In genomic region chr1:43137334-43137733, GRCm38 (mm10) we compare ENCODE assay signal across 20 mouse cellular contexts. TPM values are rescaled to one million over a fixed set of nuclear protein-coding genes. Genes with fewer than 3 reads are reported as not detected.
DNase-seq lines count a peak whose midpoint lies in the region; ATAC-seq lines count a peak whose summit lies in the region.
"Had no signal": no experiment of that assay in that cellular context is flagged by ENCODE, and none has a peak within 500 bp of the region (broad histone marks: within the 10 kb centered on the region; RNA-seq: fewer than 3 reads in every experiment).

No protein-coding gene starts in this region.

- no peaks in the 10 kb centered on the region for H3K27me3 ChIP-seq in forebrain, embryonic 13.5 days
- no peaks in the 10 kb centered on the region for H3K27me3 ChIP-seq in forebrain, embryonic 11.5 days (ENCODE audit: control insufficient read depth, insufficient read depth, low read length)
- H3K27me3 ChIP-seq in lung, embryonic 16.5 days (ENCODE audit: control insufficient read depth, insufficient read depth, low read depth, low read length): no peaks in the 10 kb centered on the region
- H3K27me3 ChIP-seq: heart, embryonic 12.5 days; liver, embryonic 12.5 days; midbrain, embryonic 15.5 days had no signal

- H3K4me2 ChIP-seq in forebrain, embryonic 13.5 days: no peak overlapping the region
- H3K4me2 ChIP-seq in forebrain, embryonic 11.5 days (ENCODE audit: low read depth, low read length, severe bottlenecking): no peak overlapping the region
- no peak overlapping the region for H3K4me2 ChIP-seq in lung, embryonic 16.5 days (ENCODE audit: low read depth, low read length)
- H3K4me2 ChIP-seq: heart, embryonic 12.5 days; liver, embryonic 12.5 days; midbrain, embryonic 15.5 days had no signal

- intact Hi-C loops in left cerebral cortex, postnatal 14 days (cut with DNase I): loop anchor here (5.0 kb wide), 1 partner anchor 40 kb away; no protein-coding TSS in a partner anchor

- DNase-seq in forebrain, embryonic 11.5 days (ENCODE audit: low spot score): no peak
- no peak for DNase-seq in lung, adult 18-20 months
- peak; percentile 82 to 86 for DNase-seq in frontal cortex, adult 2 months (ENCODE audit: extremely low spot score in 1 of 2, low spot score in 1 of 2)
- peak; percentile 58 to 73 for DNase-seq in left cerebral cortex, postnatal 14 days (ENCODE audit: low spot score in 2 of 2)
- DNase-seq in kidney, adult 18-20 months: no peak
- DNase-seq in adrenal gland, adult 8-10 months: no peak
- DNase-seq: cerebellum, postnatal 25 days; kidney, adult 11 months; kidney, postnatal 14 days; lung, postnatal 10 days; thymus, adult 18-20 months had no signal

- H3K4me1 ChIP-seq in forebrain, embryonic 13.5 days: no peaks in the 10 kb centered on the region
- no peaks in the 10 kb centered on the region for H3K4me1 ChIP-seq in forebrain, embryonic 11.5 days (replicated peaks; ENCODE audit: control insufficient read depth, insufficient read depth, low read length)
- H3K4me1 ChIP-seq in lung, embryonic 16.5 days (replicated peaks; ENCODE audit: control insufficient read depth, insufficient read depth, low read length): 0 out of 2 replicates have a peak, but pooled peaks cover 4% of the 10 kb centered on the region
- H3K4me1 ChIP-seq: liver, embryonic 12.5 days; midbrain, embryonic 15.5 days had no signal

- 90% methylated on average over 5 of the region's 5 CpGs for WGBS in forebrain, embryonic 13.5 days
- WGBS in forebrain, embryonic 11.5 days: 85% methylated on average over 5 of the region's 5 CpGs
- 64% methylated on average over 5 of the region's 5 CpGs for WGBS in lung, embryonic 16.5 days

- no peaks in the 10 kb centered on the region for H3K36me3 ChIP-seq in forebrain, embryonic 13.5 days (ENCODE audit: poor library complexity, severe bottlenecking)
- no peaks in the 10 kb centered on the region for H3K36me3 ChIP-seq in forebrain, embryonic 11.5 days (ENCODE audit: control insufficient read depth, insufficient read depth, low read length)
- no peaks in the 10 kb centered on the region for H3K36me3 ChIP-seq in lung, embryonic 16.5 days (ENCODE audit: control insufficient read depth, insufficient read depth, low read length)
- H3K36me3 ChIP-seq: G1E; liver, embryonic 12.5 days; midbrain, embryonic 15.5 days had no signal

- no peak overlapping the region for H3K4me3 ChIP-seq in forebrain, embryonic 13.5 days
- no peak overlapping the region for H3K4me3 ChIP-seq in forebrain, embryonic 11.5 days (ENCODE audit: low read depth, low read length)
- H3K4me3 ChIP-seq in lung, embryonic 16.5 days (ENCODE audit: low read length): no peak overlapping the region
- H3K4me3 ChIP-seq: heart, embryonic 12.5 days; liver, embryonic 12.5 days; megakaryocyte, embryonic 14.5 days; midbrain, embryonic 15.5 days had no signal

- H3K9ac ChIP-seq in forebrain, embryonic 13.5 days: no peak overlapping the region
- no peak overlapping the region for H3K9ac ChIP-seq in forebrain, embryonic 11.5 days (ENCODE audit: low read length)
- no peak overlapping the region for H3K9ac ChIP-seq in lung, embryonic 16.5 days (ENCODE audit: low read length)
- H3K9ac ChIP-seq: heart, embryonic 12.5 days; liver, embryonic 12.5 days; midbrain, embryonic 15.5 days had no signal

- no peaks in the 10 kb centered on the region for H3K9me3 ChIP-seq in forebrain, embryonic 13.5 days (replicated peaks)
- no peaks in the 10 kb centered on the region for H3K9me3 ChIP-seq in forebrain, embryonic 11.5 days (ENCODE audit: control insufficient read depth, low read length)
- no peaks in the 10 kb centered on the region for H3K9me3 ChIP-seq in lung, embryonic 16.5 days (ENCODE audit: control insufficient read depth, low read length)
- H3K9me3 ChIP-seq: G1E; heart, embryonic 12.5 days; liver, embryonic 12.5 days; megakaryocyte, embryonic 14.5 days; midbrain, embryonic 15.5 days had no signal

- peak; percentile 65; the same call in 1 of the 2 replicates for ATAC-seq in forebrain, embryonic 13.5 days
- no peak for ATAC-seq in forebrain, embryonic 11.5 days (replicated peaks; ENCODE audit: low FRiP score)
- peak; percentile 16; the same call in 1 of the 2 replicates for ATAC-seq in lung, embryonic 16.5 days (ENCODE audit: low read depth)
- ATAC-seq: CD4-positive, CD25-positive, alpha-beta regulatory T cell, adult 4 months; hindbrain, embryonic 16.5 days; liver, embryonic 12.5 days; midbrain, embryonic 15.5 days had no signal

- no peak overlapping the region for H3K27ac ChIP-seq in forebrain, embryonic 13.5 days
- no peak overlapping the region for H3K27ac ChIP-seq in forebrain, embryonic 11.5 days (ENCODE audit: low read depth, low read length)
- H3K27ac ChIP-seq in lung, embryonic 16.5 days (ENCODE audit: low read length): no peak overlapping the region
- H3K27ac ChIP-seq: liver, embryonic 12.5 days; midbrain, embryonic 15.5 days had no signal

RNA-seq across cellular contexts. Expression of gene AI597479, which starts 38.8 kb away (rescaled TPM):
- polyA plus RNA-seq in forebrain, embryonic 13.5 days (2015; fragmentation: Nextera tagmentation; extraction: Ambion mirVana): 41.0 and 47.7 TPM in 2 replicates
- polyA plus RNA-seq in forebrain, embryonic 11.5 days (2014; fragmentation: Nextera tagmentation; extraction: Ambion mirVana): 38.3 and 41.8 TPM in 2 replicates
- polyA plus RNA-seq in lung, embryonic 16.5 days (2015; fragmentation: Nextera tagmentation; extraction: Ambion mirVana): 29.5 and 32.6 TPM in 2 replicates
- 22.3 and 23.8 TPM in 2 replicates for polyA plus RNA-seq in frontal cortex, adult 2 months (2012; rRNA removed)
- 10 to 100 TPM; 19.8 to 20.3 TPM for total RNA-seq in left cerebral cortex, postnatal 14 days (2021)
- 10 to 100 TPM; 15.6 to 21.4 (median 20.1) TPM for total RNA-seq in adrenal gland, adult 8-10 months (2022)

RNA-seq across cellular contexts. Expression of gene Tgfbrap1, which starts 38.9 kb away (rescaled TPM):
- polyA plus RNA-seq in forebrain, embryonic 13.5 days (2015; fragmentation: Nextera tagmentation; extraction: Ambion mirVana): 13.2 and 14.9 TPM in 2 replicates
- polyA plus RNA-seq in forebrain, embryonic 11.5 days (2014; fragmentation: Nextera tagmentation; extraction: Ambion mirVana): 17.3 and 17.6 TPM in 2 replicates
- 10.4 and 10.7 TPM in 2 replicates for polyA plus RNA-seq in lung, embryonic 16.5 days (2015; fragmentation: Nextera tagmentation; extraction: Ambion mirVana)
- 34.4 and 36.7 TPM in 2 replicates for polyA plus RNA-seq in frontal cortex, adult 2 months (2012; rRNA removed)
- 10 to 100 TPM; 40.3 to 41.7 TPM for total RNA-seq in left cerebral cortex, postnatal 14 days (2021)
- total RNA-seq in adrenal gland, adult 8-10 months (2022): 10 to 100 TPM; 34.5 to 43.4 (median 39.3) TPM

RNA-seq across cellular contexts. Expression of gene Fhl2, which starts 59.5 kb away (rescaled TPM):
- 4.8 and 6.2 TPM in 2 replicates for polyA plus RNA-seq in forebrain, embryonic 13.5 days (2015; fragmentation: Nextera tagmentation; extraction: Ambion mirVana)
- 4.0 and 4.6 TPM in 2 replicates for polyA plus RNA-seq in forebrain, embryonic 11.5 days (2014; fragmentation: Nextera tagmentation; extraction: Ambion mirVana)
- polyA plus RNA-seq in lung, embryonic 16.5 days (2015; fragmentation: Nextera tagmentation; extraction: Ambion mirVana): 29.7 and 31.2 TPM in 2 replicates
- polyA plus RNA-seq in frontal cortex, adult 2 months (2012; rRNA removed): 73.6 and 80.4 TPM in 2 replicates
- 10 to 100 TPM; 48.4 to 55.9 TPM for total RNA-seq in left cerebral cortex, postnatal 14 days (2021)
- total RNA-seq in adrenal gland, adult 8-10 months (2022): 10 to 100 TPM; 23.3 to 37.9 (median 32.1) TPM
- polyA plus RNA-seq: G1E had no signal

Comparison
In these comparisons a context has a peak if more than half of its experiments do, and no peak if none do; other contexts are left out.
1. DNase-seq: peak in frontal cortex, adult 2 months (2 of 2) and left cerebral cortex, postnatal 14 days (2 of 2); none in forebrain, embryonic 11.5 days (single experiment), lung, adult 18-20 months (0 of 2), kidney, adult 18-20 months (single experiment) and adrenal gland, adult 8-10 months (single experiment).